Mouse (Mus musculus): ENCODE results near the gene Serhl. TPM values are rescaled to one million over a fixed set of nuclear protein-coding genes. Genes with fewer than 3 reads are reported as not detected.
A peak's percentile ranks its signal among the peaks of the same experiment; 100 is the strongest.

Gene Serhl
- polyA plus RNA-seq, 1 experiment from 2014 or later = 58.9 TPM

DNA sequence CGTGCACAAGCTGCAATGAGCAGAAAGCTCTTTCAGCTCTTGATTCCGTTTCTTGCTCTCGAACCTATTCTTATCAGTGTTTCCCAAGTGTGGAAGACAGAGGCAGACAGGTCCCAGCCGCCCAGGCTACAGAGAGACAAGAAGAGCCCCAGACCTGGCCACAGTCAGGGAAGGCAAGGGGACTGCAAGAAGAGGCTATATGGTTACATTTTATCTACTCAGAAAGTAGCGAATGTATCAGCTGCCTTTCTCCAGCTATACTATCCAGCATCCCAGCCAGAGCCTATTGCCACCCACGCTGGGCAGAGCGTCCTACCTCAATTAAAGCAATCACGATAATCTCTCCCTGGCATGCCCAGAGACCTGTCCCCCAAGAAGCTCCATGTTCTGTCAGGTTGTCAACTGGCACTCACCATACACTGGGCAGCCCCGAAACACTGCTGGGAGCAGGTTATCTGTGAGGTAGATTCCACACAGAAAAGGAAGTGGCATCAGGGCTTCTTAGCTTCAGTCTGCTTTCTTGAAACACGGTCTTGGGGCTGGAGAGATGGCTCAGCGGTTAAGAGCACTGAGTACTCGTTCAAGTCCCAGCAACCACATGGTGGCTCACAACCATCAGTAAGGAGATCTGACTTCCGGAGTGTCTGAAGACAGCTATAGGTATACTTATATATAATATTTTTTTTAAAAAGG lies 2.5 kb upstream of the Serhl start:
- Histone ChIP-seq H3K27me3 (ENCODE audit: control insufficient read depth, insufficient read depth, low read length) (0 out of 2 replicates have a peak, but pooled peaks cover 2% of the 10 kb centered on the region), H3K9ac (replicated peaks; ENCODE audit: low read depth, low read length) (no peak overlapping the region), H3K9me3 (ENCODE audit: control insufficient read depth, low read depth, low read length) (no peaks in the 10 kb centered on the region), H3K36me3 (ENCODE audit: control insufficient read depth, insufficient read depth, low read length) (no peaks in the 10 kb centered on the region), H3K4me1 (ENCODE audit: control insufficient read depth, insufficient read depth, low read length) (0 out of 2 replicates have a peak, but pooled peaks cover 3% of the 10 kb centered on the region), H3K4me3 (ENCODE audit: low read depth, low read length) (no peak overlapping the region), H3K4me2 (replicated peaks; ENCODE audit: low read depth, low read length) (no peak overlapping the region), H3K27ac (ENCODE audit: low read length) (no peak overlapping the region)
- 74% methylated on average over 13 of the region's 13 CpGs for WGBS
- ATAC-seq (ENCODE audit: insufficient number of reproducible peaks, insufficient read depth, low FRiP score, low read depth) = no peak

GRCm38 (mm10) chr15:83088495-83089428 lies 544 bp upstream of the Serhl start:
- Histone ChIP-seq H3K4me3 (ENCODE audit: low read depth, low read length) (no peak overlapping the region), H3K4me1 (ENCODE audit: control insufficient read depth, insufficient read depth, low read length) (0 out of 2 replicates have a peak, but pooled peaks cover 3% of the 10 kb centered on the region), H3K27me3 (ENCODE audit: control insufficient read depth, insufficient read depth, low read length) (0 out of 2 replicates have a peak, but pooled peaks cover 2% of the 10 kb centered on the region), H3K4me2 (replicated peaks; ENCODE audit: low read depth, low read length) (no peak overlapping the region), H3K9me3 (ENCODE audit: control insufficient read depth, low read depth, low read length) (no peaks in the 10 kb centered on the region), H3K9ac (replicated peaks; ENCODE audit: low read depth, low read length) (no peak overlapping the region), H3K27ac (ENCODE audit: low read length) (no peak overlapping the region), H3K36me3 (ENCODE audit: control insufficient read depth, insufficient read depth, low read length) (no peaks in the 10 kb centered on the region)
- no peak for ATAC-seq (ENCODE audit: insufficient number of reproducible peaks, insufficient read depth, low FRiP score, low read depth)
- 10% methylated on average over 27 of the region's 27 CpGs for WGBS

DNA sequence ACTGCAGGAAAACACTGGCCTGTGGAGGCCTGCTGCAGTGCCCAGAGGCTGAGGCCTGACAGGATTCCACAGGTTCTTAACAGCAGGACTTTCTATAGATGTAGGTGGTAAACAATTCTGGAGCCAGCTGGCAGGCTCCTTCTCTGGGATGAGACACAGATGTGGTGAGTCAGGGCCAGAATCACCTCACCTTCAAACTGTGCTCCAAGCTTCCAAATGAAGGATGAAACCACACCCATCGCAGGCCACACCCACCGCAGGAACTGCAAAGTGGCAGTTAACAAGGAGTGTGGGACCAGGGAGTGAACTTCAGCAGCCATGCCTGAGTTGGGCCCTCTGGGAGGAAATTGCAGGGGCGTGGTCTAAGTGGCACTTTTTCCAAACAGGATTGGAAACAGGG lies 1.6 kb downstream of the Serhl start:
- Histone ChIP-seq H3K4me3 (ENCODE audit: low read depth, low read length) (no peak overlapping the region), H3K4me1 (ENCODE audit: control insufficient read depth, insufficient read depth, low read length) (0 out of 2 replicates have a peak, but pooled peaks cover 3% of the 10 kb centered on the region), H3K27me3 (ENCODE audit: control insufficient read depth, insufficient read depth, low read length) (0 out of 2 replicates have a peak, but pooled peaks cover 2% of the 10 kb centered on the region), H3K27ac (ENCODE audit: low read length) (no peak overlapping the region), H3K9ac (replicated peaks; ENCODE audit: low read depth, low read length) (no peak overlapping the region), H3K36me3 (ENCODE audit: control insufficient read depth, insufficient read depth, low read length) (no peaks in the 10 kb centered on the region), H3K4me2 (replicated peaks; ENCODE audit: low read depth, low read length) (no peak overlapping the region), H3K9me3 (ENCODE audit: control insufficient read depth, low read depth, low read length) (no peaks in the 10 kb centered on the region)
- WGBS = 44% methylated on average over 3 of the region's 3 CpGs
- no peak for ATAC-seq (ENCODE audit: insufficient number of reproducible peaks, insufficient read depth, low FRiP score, low read depth)

- H3K4me2 ChIP-seq (replicated peaks; ENCODE audit: low read depth, low read length) = no peak overlapping the region
- no peaks in the 10 kb centered on the region for H3K9me3 ChIP-seq (ENCODE audit: control insufficient read depth, low read depth, low read length)
- H3K27me3 ChIP-seq (ENCODE audit: control insufficient read depth, insufficient read depth, low read length) = no peaks in the 10 kb centered on the region
- WGBS = 69% methylated on average over 2 of the region's 2 CpGs
- H3K9ac ChIP-seq (replicated peaks; ENCODE audit: low read depth, low read length) = no peak overlapping the region
- H3K4me1 ChIP-seq (ENCODE audit: control insufficient read depth, insufficient read depth, low read length) = 0 out of 2 replicates have a peak, but pooled peaks cover 3% of the 10 kb centered on the region
- no peaks in the 10 kb centered on the region for H3K36me3 ChIP-seq (ENCODE audit: control insufficient read depth, insufficient read depth, low read length)
- H3K27ac ChIP-seq (ENCODE audit: low read length) = no peak overlapping the region
- no peak overlapping the region for H3K4me3 ChIP-seq (ENCODE audit: low read depth, low read length)
- ATAC-seq (ENCODE audit: insufficient number of reproducible peaks, insufficient read depth, low FRiP score, low read depth) = no peak
These were observed 4.4 kb downstream of the Serhl start for GRCm38 (mm10) chr15:83093687-83094086.

DNA sequence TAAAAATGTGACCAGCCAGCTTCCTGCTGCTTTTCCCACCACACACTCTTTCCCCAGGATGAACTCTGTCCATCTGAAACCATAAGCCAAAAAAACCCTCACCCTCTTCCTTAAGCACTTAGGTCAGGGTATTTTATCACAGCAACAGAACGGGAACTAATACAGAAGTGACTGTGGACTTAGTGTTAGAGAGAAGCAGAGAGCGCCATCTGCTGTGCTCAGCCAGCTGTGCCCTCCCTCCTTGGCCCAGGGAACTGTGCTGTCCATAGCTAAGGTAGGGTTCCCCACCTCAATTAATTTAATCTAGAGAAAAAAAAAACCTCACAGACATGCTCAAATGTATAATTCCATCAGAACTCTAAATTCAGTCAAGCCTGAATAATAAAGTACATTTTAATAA lies 6.6 kb downstream of the Serhl start:
- H3K4me3 ChIP-seq (ENCODE audit: low read depth, low read length) = no peak overlapping the region
- H3K4me2 ChIP-seq (replicated peaks; ENCODE audit: low read depth, low read length) = no peak overlapping the region
- H3K27me3 ChIP-seq (ENCODE audit: control insufficient read depth, insufficient read depth, low read length) = no peaks in the 10 kb centered on the region
- peaks cover 11% of the 10 kb centered on the region; the same call in 1 of the 2 replicates for H3K4me1 ChIP-seq (ENCODE audit: control insufficient read depth, insufficient read depth, low read length)
- WGBS = 47% methylated on average over 2 of the region's 2 CpGs
- H3K27ac ChIP-seq (ENCODE audit: low read length) = no peak overlapping the region
- no peak overlapping the region for H3K9ac ChIP-seq (replicated peaks; ENCODE audit: low read depth, low read length)
- ATAC-seq (ENCODE audit: insufficient number of reproducible peaks, insufficient read depth, low FRiP score, low read depth) = no peak
- H3K36me3 ChIP-seq (ENCODE audit: control insufficient read depth, insufficient read depth, low read length) = no peaks in the 10 kb centered on the region
- no peaks in the 10 kb centered on the region for H3K9me3 ChIP-seq (ENCODE audit: control insufficient read depth, low read depth, low read length)

DNA sequence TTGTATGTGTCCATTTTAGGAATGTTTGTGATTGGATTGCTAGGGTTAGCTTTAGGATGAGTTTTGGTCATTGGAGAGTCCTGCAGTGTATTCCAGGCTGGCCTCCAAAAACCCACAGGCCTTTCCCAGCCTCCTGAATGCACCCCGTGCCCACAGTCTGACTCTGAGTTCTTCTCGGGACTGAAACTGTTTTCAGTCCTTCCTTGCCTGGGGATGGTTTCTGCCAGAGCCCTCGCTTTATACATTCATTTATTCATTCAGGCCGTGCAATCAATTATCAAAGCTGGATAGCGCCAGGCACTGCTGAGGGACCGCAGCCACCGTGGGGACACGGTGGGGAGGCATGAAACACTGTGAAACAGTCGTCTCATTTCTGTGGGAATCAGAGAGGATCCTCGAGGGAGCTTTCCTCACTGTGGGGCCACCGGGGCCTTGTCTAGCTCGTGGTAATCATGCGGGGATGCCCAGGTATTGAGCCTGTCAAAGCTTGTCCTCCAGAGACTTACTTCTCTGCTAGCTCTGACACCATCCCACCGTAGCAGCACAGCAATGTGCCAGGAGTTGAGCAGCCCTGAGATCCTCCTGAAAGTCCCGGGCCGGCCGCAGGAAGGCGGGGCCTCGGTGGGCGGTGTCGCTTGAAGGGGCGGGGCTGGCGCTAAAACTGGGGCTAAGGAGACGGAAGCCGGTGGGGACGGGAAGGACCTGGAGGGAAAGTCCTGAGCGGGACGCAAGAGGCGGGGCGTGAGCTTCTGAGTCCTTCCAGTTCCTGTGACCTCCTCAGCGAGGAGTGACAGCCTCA lies 10.4 kb downstream of the Serhl start:
- Histone ChIP-seq H3K4me2 (replicated peaks; ENCODE audit: low read depth, low read length) (peak overlapping the region; percentile 79), H3K27me3 (ENCODE audit: control insufficient read depth, insufficient read depth, low read length) (no peaks in the 10 kb centered on the region), H3K36me3 (ENCODE audit: control insufficient read depth, insufficient read depth, low read length) (no peaks in the 10 kb centered on the region; the same call in 1 of the 2 replicates), H3K4me1 (ENCODE audit: control insufficient read depth, insufficient read depth, low read length) (peaks cover 11% of the 10 kb centered on the region; the same call in 1 of the 2 replicates), H3K9ac (replicated peaks; ENCODE audit: low read depth, low read length) (peak overlapping the region; percentile 66), H3K27ac (ENCODE audit: low read length) (no peak overlapping the region), H3K9me3 (ENCODE audit: control insufficient read depth, low read depth, low read length) (no peaks in the 10 kb centered on the region), H3K4me3 (ENCODE audit: low read depth, low read length) (peak overlapping the region; percentile 49)
- WGBS = 3% methylated on average over 31 of the region's 31 CpGs
- ATAC-seq (ENCODE audit: insufficient number of reproducible peaks, insufficient read depth, low FRiP score, low read depth) = peak; percentile 90

DNA sequence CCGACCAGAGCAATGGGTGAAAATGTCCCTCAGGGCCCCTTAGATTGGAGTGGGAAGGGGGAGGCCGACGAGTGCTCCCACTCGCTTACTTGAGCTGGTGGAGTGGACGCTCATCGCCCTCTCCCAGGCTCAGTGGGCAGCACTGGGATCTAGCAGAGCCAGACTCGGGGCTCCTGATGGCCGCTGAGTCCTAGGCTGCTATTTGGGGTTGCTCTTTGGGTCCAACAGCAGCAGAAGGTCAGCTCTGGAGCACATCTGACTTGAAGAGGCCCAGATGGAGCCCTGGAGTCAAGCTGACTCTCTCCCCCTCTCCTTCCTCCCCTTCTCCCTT lies 11.0 kb downstream of the Serhl start:
- H3K4me3 ChIP-seq (ENCODE audit: low read depth, low read length) = peak overlapping the region; percentile 49
- ATAC-seq (ENCODE audit: insufficient number of reproducible peaks, insufficient read depth, low FRiP score, low read depth) = no peak
- no peaks in the 10 kb centered on the region for H3K9me3 ChIP-seq (ENCODE audit: control insufficient read depth, low read depth, low read length)
- no peaks in the 10 kb centered on the region; the same call in 1 of the 2 replicates for H3K36me3 ChIP-seq (ENCODE audit: control insufficient read depth, insufficient read depth, low read length)
- peak overlapping the region; percentile 66 for H3K9ac ChIP-seq (replicated peaks; ENCODE audit: low read depth, low read length)
- H3K4me1 ChIP-seq (ENCODE audit: control insufficient read depth, insufficient read depth, low read length) = peaks cover 11% of the 10 kb centered on the region; the same call in 1 of the 2 replicates
- under 1% methylated on average over 8 of the region's 8 CpGs for WGBS
- no peaks in the 10 kb centered on the region for H3K27me3 ChIP-seq (ENCODE audit: control insufficient read depth, insufficient read depth, low read length)
- no peak overlapping the region for H3K27ac ChIP-seq (ENCODE audit: low read length)
- peak overlapping the region; percentile 79 for H3K4me2 ChIP-seq (replicated peaks; ENCODE audit: low read depth, low read length)

DNA sequence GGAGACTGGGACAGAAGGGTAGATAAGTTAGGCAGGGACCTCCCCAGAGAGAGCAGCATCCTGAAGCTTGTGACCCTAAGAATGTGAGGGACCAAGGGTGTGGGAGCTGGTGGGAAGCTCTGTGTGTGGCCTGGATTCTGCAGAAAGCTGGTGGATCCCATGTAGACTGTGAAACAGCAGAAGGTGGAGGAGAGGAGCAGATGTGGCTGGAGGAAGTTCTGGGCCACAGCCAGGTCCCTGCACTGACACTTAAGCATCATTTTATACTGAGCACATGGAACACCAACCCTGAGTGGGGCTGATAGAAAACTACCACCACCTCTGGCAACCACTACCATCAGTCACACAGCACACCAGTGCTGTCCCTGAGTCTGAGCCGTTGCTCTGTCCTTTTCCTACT lies 13.8 kb downstream of the Serhl start:
- Histone ChIP-seq H3K9me3 (ENCODE audit: control insufficient read depth, low read depth, low read length) (no peaks in the 10 kb centered on the region), H3K4me3 (ENCODE audit: low read depth, low read length) (no peak overlapping the region), H3K36me3 (ENCODE audit: control insufficient read depth, insufficient read depth, low read length) (no peaks in the 10 kb centered on the region; the same call in 1 of the 2 replicates), H3K27ac (ENCODE audit: low read length) (no peak overlapping the region), H3K9ac (replicated peaks; ENCODE audit: low read depth, low read length) (no peak overlapping the region), H3K4me2 (replicated peaks; ENCODE audit: low read depth, low read length) (no peak overlapping the region), H3K27me3 (ENCODE audit: control insufficient read depth, insufficient read depth, low read length) (no peaks in the 10 kb centered on the region), H3K4me1 (ENCODE audit: control insufficient read depth, insufficient read depth, low read length) (peaks cover 11% of the 10 kb centered on the region; the same call in 1 of the 2 replicates)
- ATAC-seq (ENCODE audit: insufficient number of reproducible peaks, insufficient read depth, low FRiP score, low read depth) = no peak
- WGBS = 30% methylated on average over 1 of the region's 1 CpGs

Measured in stomach, embryonic 14.5 days (tissue).